Comparison of ENCODE assay signal across 8 mouse cellular contexts in the genomic region with DNA sequence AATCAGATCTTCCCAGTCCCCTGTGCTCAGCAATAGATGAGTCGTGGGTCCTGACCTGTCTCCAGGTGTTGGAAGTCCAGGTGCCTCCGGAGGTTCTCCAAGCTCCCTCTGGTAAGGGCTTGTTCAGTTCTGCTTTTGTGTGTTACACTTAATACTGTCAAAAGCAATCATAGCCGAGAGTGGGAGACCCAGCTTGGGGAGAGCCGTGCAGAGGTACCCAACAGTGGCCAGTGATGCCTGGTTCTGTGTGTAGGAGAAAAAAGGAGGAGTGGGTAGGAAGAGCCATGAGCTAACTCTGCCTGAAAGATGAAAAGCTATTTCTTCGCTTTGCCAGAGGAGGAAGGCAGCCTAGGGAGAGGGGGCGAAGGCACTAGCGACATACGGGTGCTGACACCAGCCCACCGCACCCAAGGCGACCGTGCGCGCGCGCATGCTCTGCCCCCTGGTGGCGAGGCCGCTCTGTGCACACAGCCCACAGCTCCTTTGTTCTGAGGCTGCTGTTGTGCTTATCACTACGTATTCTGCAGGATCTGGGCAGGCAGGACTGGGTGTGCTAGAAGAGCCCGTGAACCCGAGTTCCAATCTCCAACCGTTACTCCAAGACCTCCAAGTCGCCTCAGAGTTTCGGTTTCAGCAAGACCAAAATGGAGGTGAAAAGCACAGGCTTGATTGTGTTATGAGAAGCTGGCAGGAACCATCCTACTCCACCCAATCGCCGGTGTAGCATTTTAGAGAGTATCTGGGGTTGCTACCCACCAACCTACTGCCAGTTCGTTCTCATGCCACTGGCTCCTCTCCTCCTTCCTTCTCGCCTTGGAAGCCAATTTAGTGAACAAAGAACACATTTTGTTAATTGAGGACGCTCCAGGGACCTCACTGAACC. TPM values are rescaled to one million over a fixed set of nuclear protein-coding genes. Genes with fewer than 3 reads are reported as not detected.
DNase-seq lines count a peak whose midpoint lies in the region; ATAC-seq and TF ChIP-seq lines count a peak whose summit lies in the region.

No protein-coding gene starts in this region.

- peak; percentile 84 for DNase-seq in heart, adult 11 months
- DNase-seq in heart, adult 9 months (ENCODE audit: low spot score in 2 of 2): no peak
- DNase-seq in embryo, embryonic 11.5 days (ENCODE audit: low read depth, low spot score): peak; percentile 74
- DNase-seq in kidney, adult 18-20 months: peak; percentile 71
- peak; percentile 92 for DNase-seq in limb, embryonic 10.5 days (ENCODE audit: low spot score)

- 15% methylated on average over 28 of the region's 28 CpGs for WGBS in limb, embryonic 10.5 days
- WGBS in midbrain, embryonic 13.5 days: 15% methylated on average over 28 of the region's 28 CpGs
- 14% methylated on average over 28 of the region's 28 CpGs for WGBS in small intestine, adult 2 months

- peak overlapping the region; percentile 66 for H3K9ac ChIP-seq in midbrain, embryonic 13.5 days (replicated peaks)

- peaks cover 15% of the 10 kb centered on the region for H3K4me1 ChIP-seq in limb, embryonic 10.5 days
- H3K4me1 ChIP-seq in midbrain, embryonic 13.5 days (replicated peaks): peaks cover 40% of the 10 kb centered on the region
- peaks cover 4% of the 10 kb centered on the region; the same call in 1 of the 2 replicates for H3K4me1 ChIP-seq in small intestine, adult 2 months (ENCODE audit: control insufficient read depth, insufficient read depth, insufficient read length, low read length)

- no peak for TF ChIP-seq POLR2A in small intestine, adult 2 months (IDR thresholded peaks at IDR 0.05; ENCODE audit: low read depth, low read length)

- TF ChIP-seq CTCF in small intestine, adult 2 months (IDR thresholded peaks at IDR 0.05; ENCODE audit: extremely low read depth, insufficient read length, insufficient replicate concordance, low read depth, low read length): peak; percentile 76

- no peaks in the 10 kb centered on the region for H3K9me3 ChIP-seq in limb, embryonic 10.5 days (replicated peaks)
- H3K9me3 ChIP-seq in midbrain, embryonic 13.5 days: no peaks in the 10 kb centered on the region

- peak; percentile 98 for ATAC-seq in granulocyte monocyte progenitor cell, adult 5-6 weeks (replicated peaks; ENCODE audit: poor library complexity, severe bottlenecking)
- peak; percentile 95 for ATAC-seq in midbrain, embryonic 13.5 days

- peak overlapping the region; percentile 78 for H3K27ac ChIP-seq in limb, embryonic 10.5 days
- H3K27ac ChIP-seq in midbrain, embryonic 13.5 days: peak overlapping the region; percentile 94
- no peak overlapping the region for H3K27ac ChIP-seq in small intestine, adult 2 months (ENCODE audit: insufficient read depth, low read depth, low read length)

- H3K27me3 ChIP-seq in limb, embryonic 10.5 days (ENCODE audit: low read depth, poor library complexity, severe bottlenecking): peaks cover 32% of the 10 kb centered on the region
- no peaks in the 10 kb centered on the region for H3K27me3 ChIP-seq in midbrain, embryonic 13.5 days
- no peaks in the 10 kb centered on the region; the same call in 1 of the 2 replicates for H3K27me3 ChIP-seq in small intestine, adult 2 months (ENCODE audit: control insufficient read depth, insufficient read depth, low read length)

- H3K4me2 ChIP-seq in midbrain, embryonic 13.5 days (replicated peaks): peak overlapping the region; percentile 57

- no peaks in the 10 kb centered on the region for H3K36me3 ChIP-seq in limb, embryonic 10.5 days
- no peaks in the 10 kb centered on the region for H3K36me3 ChIP-seq in midbrain, embryonic 13.5 days
- no peaks in the 10 kb centered on the region for H3K36me3 ChIP-seq in small intestine, adult 2 months (ENCODE audit: control insufficient read depth, insufficient read depth, low read length)

- peak overlapping the region; percentile 47 for H3K4me3 ChIP-seq in limb, embryonic 10.5 days
- H3K4me3 ChIP-seq in midbrain, embryonic 13.5 days (replicated peaks): peak overlapping the region; percentile 33
- H3K4me3 ChIP-seq in small intestine, adult 2 months (ENCODE audit: low read depth, low read length): no peak overlapping the region; the same call in 1 of the 2 replicates

RNA-seq across cellular contexts. Expression of a gene that starts 37.9 kb away (rescaled TPM):
- not detected in 2 replicates for total RNA-seq in granulocyte monocyte progenitor cell, adult 5-6 weeks (2014; fragmentation: Nextera tagmentation)
- total RNA-seq in granulocyte monocyte progenitor cell, adult 5-6 weeks (2017): not detected in 2 replicates
- not detected in 2 replicates for polyA plus RNA-seq in limb, embryonic 10.5 days (2016; fragmentation: Nextera tagmentation; extraction: Ambion mirVana)
- polyA plus RNA-seq in midbrain, embryonic 13.5 days (2015; fragmentation: Nextera tagmentation; extraction: Ambion mirVana): not detected in 2 replicates
- 0.85 and 1.4 TPM in 2 replicates for polyA plus RNA-seq in small intestine, adult 2 months (2012; rRNA removed)

RNA-seq across cellular contexts. Expression of a gene that starts 43.1 kb away (rescaled TPM):
- total RNA-seq in granulocyte monocyte progenitor cell, adult 5-6 weeks (2014; fragmentation: Nextera tagmentation): 50.3 and 58.3 TPM in 2 replicates
- 75.1 and 78.0 TPM in 2 replicates for total RNA-seq in granulocyte monocyte progenitor cell, adult 5-6 weeks (2017)
- 115 and 121 TPM in 2 replicates for polyA plus RNA-seq in limb, embryonic 10.5 days (2016; fragmentation: Nextera tagmentation; extraction: Ambion mirVana)
- polyA plus RNA-seq in midbrain, embryonic 13.5 days (2015; fragmentation: Nextera tagmentation; extraction: Ambion mirVana): 46.5 and 46.6 TPM in 2 replicates
- polyA plus RNA-seq in small intestine, adult 2 months (2012; rRNA removed): 11.5 and 22.5 TPM in 2 replicates

RNA-seq across cellular contexts. Expression of a gene that starts 59.9 kb away (rescaled TPM):
- 0.26 TPM in 1 of 2 replicates, not detected in the other for total RNA-seq in granulocyte monocyte progenitor cell, adult 5-6 weeks (2014; fragmentation: Nextera tagmentation)
- total RNA-seq in granulocyte monocyte progenitor cell, adult 5-6 weeks (2017): 1.0 TPM in 1 of 2 replicates, not detected in the other
- polyA plus RNA-seq in limb, embryonic 10.5 days (2016; fragmentation: Nextera tagmentation; extraction: Ambion mirVana): 28.1 and 31.1 TPM in 2 replicates
- polyA plus RNA-seq in midbrain, embryonic 13.5 days (2015; fragmentation: Nextera tagmentation; extraction: Ambion mirVana): 13.6 and 14.8 TPM in 2 replicates
- polyA plus RNA-seq in small intestine, adult 2 months (2012; rRNA removed): 56.7 and 64.4 TPM in 2 replicates

Comparison
In these comparisons a context has a peak if more than half of its experiments do, and no peak if none do; other contexts are left out.
1. DNase-seq: peak in heart, adult 11 months (single experiment), embryo, embryonic 11.5 days (single experiment), kidney, adult 18-20 months (single experiment) and limb, embryonic 10.5 days (single experiment); none in heart, adult 9 months (0 of 2).